Mouse (Mus musculus): Measurements from ENCODE around the gene Gm6020. TPM values are rescaled to one million over a fixed set of nuclear protein-coding genes. Genes with fewer than 3 reads are reported as not detected.
A peak's percentile ranks its signal among the peaks of the same experiment; 100 is the strongest.

The Gm6020 gene
- polyA plus RNA-seq, 1 experiment: not detected

DNA sequence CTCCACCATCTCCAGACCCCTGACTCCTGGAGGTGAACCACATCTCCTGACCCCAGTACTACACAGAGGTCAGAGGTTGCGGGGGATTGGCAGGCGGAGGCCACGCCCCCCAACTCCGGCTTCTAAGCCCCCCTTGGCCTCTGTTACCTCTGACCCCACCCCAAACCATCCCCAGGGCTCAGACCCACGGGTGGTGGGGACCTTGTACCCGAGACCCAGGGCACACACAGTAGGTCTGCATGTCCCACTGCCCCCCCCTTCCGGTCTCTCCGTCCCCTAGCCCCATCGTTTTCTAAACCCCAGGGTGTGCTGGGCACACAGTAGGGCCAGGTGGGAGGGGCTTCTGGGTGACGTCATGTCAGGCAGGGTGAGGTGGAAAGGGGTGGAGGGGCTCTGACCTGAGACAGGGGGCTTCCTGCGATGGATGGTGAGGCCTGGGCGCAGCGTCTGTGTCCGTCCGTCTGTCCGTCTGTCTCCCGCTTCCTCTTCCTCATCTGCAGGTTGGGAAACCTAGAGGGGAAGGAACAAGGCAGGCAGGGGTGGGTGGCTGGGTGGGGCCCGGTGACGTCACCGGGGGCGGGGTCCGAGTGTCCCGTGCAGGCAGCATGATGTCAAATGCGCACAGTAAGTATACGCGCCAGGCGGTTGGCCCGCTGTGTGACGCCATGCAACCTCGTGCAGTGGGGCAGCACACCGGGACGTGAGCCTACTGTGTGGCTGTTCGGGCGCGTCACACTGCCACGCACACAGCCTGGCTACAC, 44.4 kb downstream of the Gm6020 start, which contains the start of gene Csf2ra:
TSS of gene Csf2ra (minus strand) at position 489 of the 761 bp plus-strand sequence.
- peak within 1 kb of the TSS; percentile 97 for H3K27ac ChIP-seq (ENCODE audit: control insufficient read depth, insufficient read depth, low read depth, low read length, poor library complexity)
- TF ChIP-seq CTCF (IDR thresholded peaks at IDR 0.05; ENCODE audit: control insufficient read depth, insufficient read depth, low read length) (peak; percentile 14; the same call in 1 of the 2 replicates), POLR2A (IDR thresholded peaks at IDR 0.05; ENCODE audit: borderline replicate concordance, control insufficient read depth, low read depth, low read length) (peak; percentile 91)
- 48% methylated on average over 36 of the region's 36 CpGs for WGBS
- H3K4me1 ChIP-seq (ENCODE audit: control insufficient read depth, insufficient read depth, low read length): peaks cover 5% of the 10 kb centered on the region
- H3K4me3 ChIP-seq (replicated peaks; ENCODE audit: control insufficient read depth, low read depth, low read length): peak within 1 kb of the TSS; percentile 86

Other genes starting within 250 kb of the Gm6020 start
- 16.5 and 18.5 TPM in 2 replicates for gene Zfp950, start 43.0 kb upstream of the Gm6020 start, polyA plus RNA-seq (2011; ENCODE audit: insufficient read depth, insufficient read length, low replicate concordance, missing spikeins)
- gene Gm7102, start 7.6 kb upstream of the Gm6020 start, polyA plus RNA-seq (2011; ENCODE audit: insufficient read depth, insufficient read length, low replicate concordance, missing spikeins): not detected in 2 replicates
- gene Csf2ra, start 44.5 kb downstream of the Gm6020 start, polyA plus RNA-seq (2011; ENCODE audit: insufficient read depth, insufficient read length, low replicate concordance, missing spikeins): 61.7 and 173 TPM in 2 replicates
- gene Gm21060, start 113.2 kb downstream of the Gm6020 start, polyA plus RNA-seq (2011; ENCODE audit: insufficient read depth, insufficient read length, low replicate concordance, missing spikeins): not detected in 2 replicates